Mouse (Mus musculus) stomach, adult 2 months (tissue): ENCODE measurements around the gene Cnga3. TPM values are rescaled to one million over a fixed set of nuclear protein-coding genes. Genes with fewer than 3 reads are reported as not detected.

Experiments used
- polyA plus RNA-seq: library from polyadenylated mRNA; depleted of rRNA; stranded (reverse); fragments of >200 nt; gene quantifications from 2 replicates; pipeline ENCODE4 v1.2.3, GENCODE M21; 2012; rRNA removed

Cnga3 gene
- 0.09 and 0.11 TPM in 2 replicates for polyA plus RNA-seq

GRCm38 (mm10) chr1:37214144-37214543, at the start of gene Cnga3:
TSS of gene Cnga3 (plus strand) at chr1:37214434.

GRCm38 (mm10) chr1:37299540-37300491, 85.6 kb downstream of the Cnga3 start, which contains the start of gene Inpp4a:
TSS of gene Inpp4a (plus strand) at chr1:37299865.

Other genes starting within 250 kb of the Cnga3 start
- 0.10 and 0.29 TPM in 2 replicates for gene Vwa3b, start 187.8 kb upstream of the Cnga3 start, polyA plus RNA-seq
- 7.7 and 9.4 TPM in 2 replicates for gene Inpp4a, start 85.4 kb downstream of the Cnga3 start, polyA plus RNA-seq
- gene Coa5, start 215.7 kb downstream of the Cnga3 start, polyA plus RNA-seq, result 12.5 and 15.6 TPM in 2 replicates
- 22.3 and 51.8 TPM in 2 replicates for gene Unc50, start 215.7 kb downstream of the Cnga3 start, polyA plus RNA-seq